Mouse (Mus musculus) layer of hippocampus, adult 8-10 months (tissue): ENCODE data around the gene Spty2d1. TPM values are rescaled to one million over a fixed set of nuclear protein-coding genes. Genes with fewer than 3 reads are reported as not detected.
"Not testable (repeated sequence)": the region's sequence is repeated elsewhere in the genome, so short reads cannot be mapped to it uniquely, and the experiment has no call there.

Experiments
- DNase-seq, 2 experiments: peaks; one replicate each; pipeline ENCODE4 v3.0.0; 2022; ENCODE audit warnings: low spot score in 2 of 2
- total RNA-seq, 4 experiments: library from RNA; stranded (reverse); gene quantifications; 2 replicates each; pipeline ENCODE4 v1.2.4; 2022

Spty2d1 gene
- total RNA-seq, 4 experiments from 2014 or later = 15.1 to 17.6 (median 16.2) TPM

- no peak for DNase-seq
These were observed 15.1 kb downstream of the Spty2d1 start for GRCm38 (mm10) chr7:46993079-46993478.

GRCm38 (mm10) chr7:46989387-46989786 is 18.8 kb downstream of the Spty2d1 start:
- DNase-seq = not testable (repeated sequence)

DNA sequence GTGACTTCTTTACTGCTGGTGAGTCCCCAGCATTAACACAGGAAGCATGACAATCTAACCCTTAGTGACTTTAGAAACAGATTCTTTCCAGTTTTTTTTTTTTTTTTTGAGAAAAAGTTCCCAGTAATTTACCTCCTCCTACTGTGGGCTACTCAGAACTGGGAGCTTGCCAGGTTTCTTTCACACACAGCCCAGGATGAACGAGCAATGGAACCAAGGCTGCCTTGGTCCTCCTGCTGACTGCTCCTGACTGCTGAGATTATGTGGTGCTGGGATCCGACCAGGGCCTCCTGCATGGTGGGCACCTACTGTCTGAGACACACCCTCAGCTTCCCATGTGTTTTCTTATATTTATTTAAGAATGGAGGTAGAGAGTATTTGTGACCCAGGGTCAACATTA is 21.1 kb downstream of the Spty2d1 start:
- no peak for DNase-seq

DNA sequence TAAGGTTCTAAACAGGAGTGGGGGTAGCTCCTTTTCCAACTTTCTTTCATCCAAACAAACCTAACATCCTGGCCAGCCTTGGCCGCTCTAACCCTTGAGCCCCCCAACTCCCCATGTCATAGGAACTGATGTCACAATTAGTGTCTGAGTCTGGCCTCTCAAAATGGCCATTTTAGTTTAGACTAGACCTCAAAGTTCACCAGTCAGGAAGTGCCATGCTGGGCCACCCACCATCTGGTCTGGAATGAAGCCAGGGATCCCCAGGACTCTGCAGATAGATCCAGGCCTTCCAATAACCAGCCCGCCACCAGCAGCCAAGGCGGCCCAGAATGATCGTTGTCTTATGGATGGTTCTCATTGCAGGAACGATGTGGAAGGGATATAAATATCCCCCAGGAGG is 21.6 kb downstream of the Spty2d1 start:
- DNase-seq = no peak

- DNase-seq = no peak
These were observed 22.3 kb downstream of the Spty2d1 start for GRCm38 (mm10) chr7:46985718-46986505.

DNA sequence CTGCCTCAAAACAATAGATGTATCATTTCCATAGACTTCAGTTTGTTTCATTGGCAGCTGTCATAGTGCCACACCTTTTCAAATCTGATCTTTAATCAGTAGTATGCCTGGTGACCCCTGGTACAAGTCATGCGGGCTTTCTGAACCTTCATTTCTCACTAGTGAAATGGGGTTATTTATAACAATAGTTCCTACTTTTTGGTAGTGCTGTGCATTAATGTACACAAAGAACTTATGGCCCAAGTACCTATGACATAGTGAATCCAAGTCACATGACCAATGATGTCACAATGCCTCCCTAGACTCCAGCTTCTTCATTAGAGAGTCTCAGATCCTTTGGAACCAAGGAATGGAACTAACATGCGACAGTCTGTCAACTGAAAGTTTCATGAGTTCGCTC is 24.9 kb downstream of the Spty2d1 start, which contains the start of gene Gm9999:
Gm9999 (plus strand) TSS at position 301 of the 400 bp plus-strand sequence.
- DNase-seq = no peak

GRCm38 (mm10) chr7:46975456-46975855 is 32.8 kb downstream of the Spty2d1 start:
- no peak for DNase-seq

- DNase-seq = no peak
These were observed 33.6 kb downstream of the Spty2d1 start for GRCm38 (mm10) chr7:46974648-46975047.

DNA sequence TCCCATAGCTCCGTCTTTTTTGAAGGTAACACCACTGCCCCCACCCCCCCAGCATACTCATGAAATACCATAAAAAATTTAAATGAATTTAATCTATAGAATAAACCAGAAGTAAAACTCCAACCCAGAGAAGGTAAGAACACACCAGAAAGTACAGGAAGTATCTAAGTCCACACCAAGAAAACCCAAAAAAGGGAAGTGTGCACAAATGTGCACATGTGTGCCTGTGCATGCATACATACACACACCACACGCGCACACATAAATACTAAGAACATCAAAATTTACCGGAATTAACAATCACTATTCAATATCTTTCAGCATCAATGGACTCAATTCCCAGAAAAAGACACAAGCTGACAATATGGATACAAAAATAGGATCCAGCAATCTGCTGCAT is 38.3 kb downstream of the Spty2d1 start:
- DNase-seq = no peak

DNA sequence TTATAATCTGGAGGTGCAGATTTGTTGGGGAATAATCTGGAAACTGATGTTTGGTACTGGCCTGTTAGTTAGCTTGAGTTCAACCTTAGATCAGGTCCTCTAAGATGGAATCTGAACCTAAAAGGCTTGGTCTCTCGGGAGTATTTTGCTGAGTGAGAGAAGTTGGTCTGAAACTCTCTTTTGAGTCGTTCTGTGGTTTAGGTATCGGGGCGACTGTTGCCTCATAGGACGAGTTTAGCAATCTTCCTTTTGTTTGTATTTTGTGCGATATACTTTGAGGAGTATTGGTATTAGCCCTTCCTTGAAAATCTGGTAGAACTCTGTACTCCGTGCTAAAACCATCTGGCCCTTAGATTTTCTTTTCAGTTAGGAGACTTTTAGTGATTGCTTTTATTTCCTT is 44.1 kb downstream of the Spty2d1 start:
- no peak for DNase-seq

DNA sequence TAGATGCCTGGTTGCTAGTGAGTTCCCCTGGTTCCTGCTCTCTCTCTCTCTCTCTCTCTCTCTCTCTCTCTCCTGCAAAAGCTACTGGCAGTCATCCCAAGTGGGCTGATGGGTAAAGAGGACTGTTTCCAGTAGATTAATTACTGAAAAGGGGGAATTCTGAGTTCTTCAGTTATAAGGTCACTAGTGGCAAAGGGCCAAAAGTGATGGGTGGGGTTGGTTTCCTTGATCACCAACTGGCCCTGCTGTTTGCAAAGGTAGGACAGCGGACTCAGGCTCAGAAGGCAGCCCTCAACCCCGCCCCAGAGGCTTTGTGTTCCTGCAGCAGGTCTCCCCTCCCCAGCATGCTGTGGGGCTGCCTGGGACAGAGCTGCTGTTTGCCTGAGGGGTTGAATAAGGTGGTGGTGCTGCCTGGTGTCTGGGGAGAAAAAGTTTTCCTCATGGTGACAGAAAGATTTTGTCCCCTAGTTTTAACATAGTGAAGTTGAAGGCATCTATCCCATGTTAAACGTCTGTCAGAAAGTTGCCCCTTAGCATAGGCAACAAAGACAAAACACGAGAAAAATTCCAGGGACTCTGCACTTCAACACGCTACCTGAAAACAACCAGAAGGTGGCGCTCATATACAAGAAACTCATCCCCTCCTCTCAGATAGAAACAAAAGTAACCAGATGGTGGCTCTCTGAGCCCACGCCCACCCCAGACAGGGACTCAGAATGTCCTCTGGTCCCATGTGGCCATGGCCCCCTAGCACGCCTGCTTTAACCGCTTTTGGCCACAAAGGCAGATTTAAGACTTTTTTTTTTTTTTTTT is 45.2 kb downstream of the Spty2d1 start:
- DNase-seq = peak; percentile 51 to 75

DNA sequence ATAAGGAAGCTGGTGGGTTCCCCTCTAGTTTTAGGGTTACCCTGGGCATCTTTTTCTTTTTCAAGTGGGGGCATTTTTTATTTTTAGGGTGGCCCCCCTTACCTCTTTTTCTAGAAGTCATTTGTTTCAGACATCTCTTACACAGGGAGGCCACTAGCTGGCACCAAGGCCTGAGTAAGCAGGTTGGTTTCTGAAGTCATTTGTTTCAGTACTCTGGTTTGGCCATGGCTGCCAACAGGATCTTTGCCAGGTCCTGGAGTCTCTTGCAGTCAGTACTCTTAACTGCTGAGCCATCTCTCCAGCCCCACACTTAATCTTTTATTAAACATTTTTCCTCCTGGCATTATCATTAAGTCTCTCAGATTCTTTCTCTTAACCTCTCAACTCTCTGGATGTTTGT is 46.1 kb downstream of the Spty2d1 start:
- no peak for DNase-seq

DNA sequence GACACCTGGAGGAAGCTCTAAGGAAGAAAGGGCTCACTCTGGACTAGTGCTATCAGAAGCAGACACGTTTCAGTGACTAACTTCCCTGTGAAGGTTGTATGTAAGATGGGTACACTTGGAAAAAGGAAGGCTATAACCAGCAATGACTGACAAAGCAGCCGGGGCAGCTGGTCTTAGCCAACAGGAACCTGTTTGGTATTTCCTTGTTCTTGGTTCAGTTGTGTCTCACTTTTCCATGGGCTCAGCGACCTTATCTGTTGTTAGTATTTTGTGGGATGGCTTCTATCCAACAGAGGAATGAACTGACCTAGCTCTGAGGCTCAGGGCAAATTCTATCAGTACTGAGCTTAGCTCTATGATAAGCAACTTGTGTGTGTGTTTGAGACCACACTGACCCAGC is 47.2 kb downstream of the Spty2d1 start:
- no peak for DNase-seq

GRCm38 (mm10) chr7:46958853-46959252 is 49.4 kb downstream of the Spty2d1 start:
- DNase-seq = no peak

DNA sequence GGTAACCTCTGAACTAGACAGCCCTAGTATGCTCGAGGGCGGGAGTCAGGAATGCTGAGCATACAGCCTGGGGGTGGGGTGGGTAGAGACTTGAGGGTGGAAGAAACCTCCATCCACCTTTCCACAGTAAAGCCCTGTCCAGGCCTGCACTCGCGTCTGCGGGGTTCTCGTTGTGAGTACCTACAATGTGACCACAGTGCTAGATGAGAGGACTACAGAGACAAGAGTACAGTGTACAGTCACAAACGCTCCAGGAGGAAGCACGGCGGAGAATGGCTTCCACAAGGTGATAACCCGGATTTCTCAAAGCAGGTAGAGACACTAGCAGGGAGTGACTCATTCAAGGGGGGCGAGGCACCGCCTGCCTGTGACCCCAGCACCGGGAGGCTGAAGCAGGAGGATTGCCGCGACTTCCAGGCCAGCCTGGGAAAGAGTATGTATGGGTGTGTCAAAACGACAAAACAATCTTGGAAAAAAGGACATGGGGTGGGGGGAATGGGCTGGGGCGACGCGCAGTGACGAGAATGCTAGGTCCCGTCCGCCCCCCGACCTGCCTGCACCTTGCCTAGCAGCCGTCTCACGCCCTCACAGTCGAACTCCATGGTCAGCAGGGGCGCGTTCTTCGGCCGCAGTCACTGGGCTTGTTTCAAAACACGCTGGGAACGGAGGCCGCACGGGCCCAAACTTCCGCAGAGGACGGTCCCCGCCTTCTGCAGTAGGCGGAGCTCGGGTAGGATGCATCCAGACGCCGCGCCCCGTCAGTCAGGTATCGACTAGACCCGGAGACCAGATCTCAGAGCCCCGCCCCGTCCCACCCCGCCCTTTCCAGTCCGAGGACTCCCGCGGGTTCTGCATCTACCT is 50.1 kb downstream of the Spty2d1 start, which contains the start of gene Uevld:
Uevld (minus strand) TSS at position 697 of the 861 bp plus-strand sequence.
- DNase-seq = peak; percentile 87 to 90

Other genes with a start within 250 kb of the Spty2d1 start
- 10 to 100 TPM; 15.9 to 22.1 (median 17.5) TPM for gene Hps5, start 212.3 kb downstream of the Spty2d1 start, total RNA-seq
- gene Gtf2h1, start 212.3 kb downstream of the Spty2d1 start, total RNA-seq = 10 to 100 TPM; 34.4 to 40.6 (median 36.0) TPM
- 100 to 1,000 TPM; 286 to 315 (median 301) TPM for gene Ldha, start 166.9 kb downstream of the Spty2d1 start, total RNA-seq
- not detected for gene Ldhc, start 147.2 kb downstream of the Spty2d1 start, total RNA-seq
- gene Tsg101, start 88.4 kb downstream of the Spty2d1 start, total RNA-seq = 10 to 100 TPM; 60.2 to 74.6 (median 67.6) TPM
- 10 to 100 TPM; 12.3 to 24.1 (median 17.4) TPM for gene Uevld, start 49.9 kb downstream of the Spty2d1 start, total RNA-seq
- not detected for gene Gm9999, start 24.8 kb downstream of the Spty2d1 start, total RNA-seq
- gene Tmem86a, start 42.2 kb upstream of the Spty2d1 start, total RNA-seq = 10 to 100 TPM; 10.3 to 21.0 (median 15.3) TPM
- gene Ptpn5, start 125.3 kb upstream of the Spty2d1 start, total RNA-seq = 100 to 1,000 TPM; 100 to 116 (median 108) TPM
- not detected for gene Mrgpra6, start 196.5 kb upstream of the Spty2d1 start, total RNA-seq
- not detected for gene Mrgpra9, start 244.4 kb upstream of the Spty2d1 start, total RNA-seq